In the genomic region with DNA sequence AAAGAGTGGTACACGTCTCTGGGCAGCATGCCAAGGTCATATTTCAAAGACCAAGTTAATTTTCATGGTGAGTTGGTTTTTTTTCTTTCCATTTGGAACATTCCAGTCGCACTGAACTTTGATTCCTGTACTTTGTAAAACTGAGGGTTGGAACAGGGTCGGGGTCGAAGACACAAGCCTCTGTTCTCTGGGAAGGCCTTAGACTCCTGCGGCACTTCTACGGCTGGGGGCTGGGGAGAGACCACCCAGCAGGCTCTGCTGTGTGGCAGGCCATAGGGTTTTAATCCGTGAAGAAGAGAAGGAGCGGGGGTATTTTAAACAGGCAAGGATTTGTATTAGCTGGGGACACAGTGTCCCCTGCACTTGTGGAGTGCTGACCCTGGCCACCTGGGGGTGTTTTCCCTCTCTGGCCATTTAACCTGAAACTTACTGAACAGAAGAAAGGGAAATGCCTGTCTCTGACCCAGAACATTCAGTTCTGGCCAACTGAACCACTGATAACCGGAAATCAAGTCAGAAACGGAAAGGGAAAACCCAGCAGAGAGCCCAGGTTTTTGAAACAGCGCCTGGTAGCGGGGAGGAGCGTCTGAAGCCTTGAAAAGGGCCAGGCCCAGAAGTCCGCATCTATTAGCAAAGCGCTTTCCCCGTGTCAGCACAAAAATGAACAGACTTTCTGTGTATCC, we compare ENCODE assay signal across 9 mouse cellular contexts. TPM values are rescaled to one million over a fixed set of nuclear protein-coding genes. Genes with fewer than 3 reads are reported as not detected.
DNase-seq lines count a peak whose midpoint lies in the region; ATAC-seq lines count a peak whose summit lies in the region.
"Had no signal": no experiment of that assay in that cellular context is flagged by ENCODE, and none has a peak within 500 bp of the region (broad histone marks: within the 10 kb centered on the region; RNA-seq: fewer than 3 reads in every experiment).

No protein-coding gene starts in this region.

- H3K9ac ChIP-seq in midbrain, embryonic 13.5 days (replicated peaks), result no peak overlapping the region
- H3K9ac ChIP-seq in stomach, embryonic 14.5 days (replicated peaks; ENCODE audit: low read depth, low read length), result no peak overlapping the region

- peak overlapping the region; percentile 16; the same call in 1 of the 2 replicates for H3K4me3 ChIP-seq in midbrain, embryonic 10.5 days
- H3K4me3 ChIP-seq in midbrain, embryonic 13.5 days (replicated peaks), result no peak overlapping the region
- no peak overlapping the region for H3K4me3 ChIP-seq in stomach, embryonic 14.5 days (ENCODE audit: low read depth, low read length)

- peaks cover 38% of the 10 kb centered on the region for H3K4me1 ChIP-seq in midbrain, embryonic 10.5 days
- H3K4me1 ChIP-seq in midbrain, embryonic 13.5 days (replicated peaks), result peaks cover 10% of the 10 kb centered on the region; the same call in 1 of the 2 replicates
- H3K4me1 ChIP-seq in stomach, embryonic 14.5 days (ENCODE audit: control insufficient read depth, insufficient read depth, low read length), result peaks cover 14% of the 10 kb centered on the region; the same call in 1 of the 2 replicates

- H3K4me2 ChIP-seq in midbrain, embryonic 13.5 days (replicated peaks), result no peak overlapping the region
- no peak overlapping the region for H3K4me2 ChIP-seq in stomach, embryonic 14.5 days (replicated peaks; ENCODE audit: low read depth, low read length)

- ATAC-seq in midbrain, embryonic 13.5 days, result no peak
- no peak for ATAC-seq in stomach, embryonic 14.5 days (ENCODE audit: insufficient number of reproducible peaks, insufficient read depth, low FRiP score, low read depth)

- H3K36me3 ChIP-seq in midbrain, embryonic 10.5 days, result no peaks in the 10 kb centered on the region
- no peaks in the 10 kb centered on the region for H3K36me3 ChIP-seq in midbrain, embryonic 13.5 days
- H3K36me3 ChIP-seq in stomach, embryonic 14.5 days (ENCODE audit: control insufficient read depth, insufficient read depth, low read length), result no peaks in the 10 kb centered on the region

- peak overlapping the region; percentile 50 for H3K27ac ChIP-seq in midbrain, embryonic 10.5 days (replicated peaks)
- H3K27ac ChIP-seq in midbrain, embryonic 13.5 days, result no peak overlapping the region
- peak overlapping the region; percentile 23; the same call in 1 of the 2 replicates for H3K27ac ChIP-seq in stomach, embryonic 14.5 days (ENCODE audit: low read length)

- 20% methylated on average over 16 of the region's 16 CpGs for WGBS in midbrain, embryonic 10.5 days
- WGBS in midbrain, embryonic 13.5 days, result 11% methylated on average over 16 of the region's 16 CpGs
- WGBS in stomach, embryonic 14.5 days, result 24% methylated on average over 16 of the region's 16 CpGs

- peaks cover 7% of the 10 kb centered on the region; the same call in 1 of the 2 replicates for H3K27me3 ChIP-seq in midbrain, embryonic 10.5 days (ENCODE audit: low read depth, poor library complexity, severe bottlenecking)
- 0 out of 2 replicates have a peak, but pooled peaks cover 5% of the 10 kb centered on the region for H3K27me3 ChIP-seq in midbrain, embryonic 13.5 days
- no peaks in the 10 kb centered on the region for H3K27me3 ChIP-seq in stomach, embryonic 14.5 days (ENCODE audit: control insufficient read depth, insufficient read depth, low read length)

- peak; percentile 61 to 75 for DNase-seq in adrenal gland, adult (ENCODE audit: inconsistent age in 2 of 2, low spot score in 1 of 2)
- no peak for DNase-seq in adrenal gland, postnatal 25 days
- peak; percentile 64 for DNase-seq in midbrain, embryonic 10.5 days (ENCODE audit: low spot score)
- peak; percentile 88 for DNase-seq in kidney, postnatal 14 days
- DNase-seq in cerebellum, postnatal 25 days, result no peak
- DNase-seq in spleen, postnatal 36 days (ENCODE audit: low spot score in 2 of 2), result no peak
- DNase-seq: thymus, adult 2 months had no signal

- no peaks in the 10 kb centered on the region for H3K9me3 ChIP-seq in midbrain, embryonic 10.5 days (replicated peaks)
- no peaks in the 10 kb centered on the region for H3K9me3 ChIP-seq in midbrain, embryonic 13.5 days
- H3K9me3 ChIP-seq in stomach, embryonic 14.5 days (ENCODE audit: control insufficient read depth, low read depth, low read length), result no peaks in the 10 kb centered on the region

RNA-seq across cellular contexts. Expression of gene H2afy2, which starts 42.9 kb away (rescaled TPM):
- total RNA-seq in adrenal gland, postnatal 25 days (2021), result 9.8 and 11.3 TPM in 2 replicates
- polyA plus RNA-seq in midbrain, embryonic 10.5 days (2016; fragmentation: Nextera tagmentation; extraction: Ambion mirVana), result 309 and 330 TPM in 2 replicates
- 350 and 366 TPM in 2 replicates for polyA plus RNA-seq in midbrain, embryonic 13.5 days (2015; fragmentation: Nextera tagmentation; extraction: Ambion mirVana)
- 106 and 109 TPM in 2 replicates for polyA plus RNA-seq in stomach, embryonic 14.5 days (2014; fragmentation: Nextera tagmentation; extraction: Ambion mirVana)

Comparison
In these comparisons a context has a peak if more than half of its experiments do, and no peak if none do; other contexts are left out.
1. DNase-seq: peak in adrenal gland, adult (2 of 2), midbrain, embryonic 10.5 days (single experiment) and kidney, postnatal 14 days (single experiment); none in adrenal gland, postnatal 25 days (single experiment), cerebellum, postnatal 25 days (0 of 2) and spleen, postnatal 36 days (0 of 2).